Mouse (Mus musculus) heart, postnatal 10 days (tissue): ENCODE results near the gene Gm36079. TPM values are rescaled to one million over a fixed set of nuclear protein-coding genes. Genes with fewer than 3 reads are reported as not detected.
"Not testable (repeated sequence)": the region's sequence is repeated elsewhere in the genome, so short reads cannot be mapped to it uniquely, and the experiment has no call there.

Source experiments
- DNase-seq, 2 experiments: peaks; one replicate each; pipeline ENCODE4 v3.0.0; 2021
- intact Hi-C: fragments of 180-260 bp; cut with DNase I; formaldehyde crosslinking; loops from one replicate; pipeline ENCODE4 v1.15.1; 2025
- total RNA-seq, 2 experiments: library from RNA; stranded (reverse); gene quantifications; 2 replicates each; pipeline ENCODE4 v1.2.3; 2021

Gene Gm36079
- total RNA-seq, 2 experiments from 2014 or later: not detected

DNA sequence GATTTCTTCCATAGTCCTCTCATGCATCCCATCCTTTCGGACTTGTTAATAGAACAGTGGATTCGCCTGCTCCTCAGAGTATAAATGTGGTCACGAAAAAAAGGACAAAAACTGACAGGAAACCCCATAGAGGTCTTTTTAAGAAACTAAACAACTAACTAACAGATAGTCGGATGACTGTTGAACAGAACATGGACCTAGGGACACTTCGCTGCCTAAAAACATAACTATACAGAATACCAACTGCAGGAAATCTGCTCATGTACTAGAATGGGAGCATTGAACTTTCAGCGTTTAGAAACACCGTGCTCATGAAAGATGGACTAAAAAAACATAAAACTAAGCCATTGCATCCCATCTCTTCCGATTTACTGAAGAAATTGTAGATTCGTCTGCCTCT is 2.2 kb downstream of the Gm36079 start:
- DNase-seq, intact Hi-C loops: not testable (repeated sequence)

DNA sequence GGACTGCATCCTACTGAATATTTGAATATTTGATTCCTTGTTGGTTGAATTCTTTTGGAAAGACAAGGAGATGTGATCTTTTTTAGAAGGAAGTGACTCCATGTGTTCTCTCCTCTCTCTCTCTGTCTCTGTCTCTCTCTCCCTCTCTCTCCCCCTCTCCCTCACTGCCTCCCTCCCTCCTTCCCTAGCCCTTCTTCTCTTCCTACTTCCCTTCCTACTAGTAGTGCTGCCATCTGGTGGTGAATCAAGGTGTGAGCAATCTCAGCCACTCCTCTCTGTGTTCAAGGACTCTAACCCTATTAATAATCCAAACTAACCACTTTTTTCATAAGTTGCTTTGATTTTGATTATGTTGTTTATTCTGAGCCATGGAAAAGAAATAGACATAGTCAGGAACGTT is 5.3 kb downstream of the Gm36079 start:
- intact Hi-C loops: not testable (repeated sequence)
- DNase-seq: peak in 1 of 2 experiments; percentile 23

DNA sequence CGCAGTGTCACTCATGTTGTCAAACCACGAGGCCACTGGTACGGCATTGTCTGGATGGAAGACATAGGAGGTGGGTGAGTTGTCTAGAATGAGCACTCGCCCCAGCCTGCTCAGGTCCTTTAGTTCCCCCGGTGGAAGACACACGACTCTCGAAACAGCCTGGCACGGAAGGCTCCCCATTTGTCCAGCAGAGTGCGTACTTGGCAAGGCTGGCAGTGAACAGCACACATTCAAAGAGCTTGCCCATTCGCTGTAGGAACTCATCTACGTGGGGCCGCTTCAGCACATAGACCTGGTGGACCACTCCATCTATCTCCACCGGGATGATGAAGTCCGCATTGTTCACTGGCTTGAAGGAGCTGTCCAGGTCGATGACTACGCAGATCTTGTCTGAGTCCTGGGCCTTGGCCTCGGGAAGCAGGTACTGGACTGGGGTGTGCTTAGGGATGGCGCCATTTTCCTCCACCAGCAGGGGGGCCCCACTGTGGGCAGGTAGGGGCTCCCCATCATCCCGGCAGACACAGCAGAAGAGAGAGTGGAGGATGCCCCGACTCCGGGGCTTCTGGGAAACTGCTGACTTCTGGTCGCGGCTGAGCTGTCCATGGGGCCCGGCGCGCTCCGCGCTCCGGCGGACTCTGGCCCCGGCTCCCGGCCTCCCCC is 11.3 kb downstream of the Gm36079 start:
- DNase-seq, intact Hi-C loops: not testable (repeated sequence)

DNA sequence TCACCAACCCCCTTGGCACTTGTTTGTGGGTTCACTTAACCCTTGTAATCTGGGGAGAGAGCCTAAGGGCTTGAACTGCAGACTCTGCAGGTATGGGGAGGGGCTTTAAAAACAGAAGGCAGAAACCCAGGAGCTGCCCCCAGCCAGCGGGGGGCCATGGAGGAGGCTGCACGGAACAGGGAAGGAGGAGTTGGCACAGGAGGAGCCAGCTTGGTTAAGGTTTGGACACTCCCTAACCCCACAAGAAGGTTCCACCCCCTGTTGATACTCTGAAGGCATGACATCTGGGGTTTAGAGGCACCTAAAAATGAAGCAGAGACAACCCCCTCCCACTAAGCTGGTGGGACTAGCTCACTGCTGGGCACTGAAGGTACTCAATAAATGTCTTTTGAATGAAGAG is 12.8 kb downstream of the Gm36079 start:
- intact Hi-C loops, DNase-seq: not testable (repeated sequence)

DNA sequence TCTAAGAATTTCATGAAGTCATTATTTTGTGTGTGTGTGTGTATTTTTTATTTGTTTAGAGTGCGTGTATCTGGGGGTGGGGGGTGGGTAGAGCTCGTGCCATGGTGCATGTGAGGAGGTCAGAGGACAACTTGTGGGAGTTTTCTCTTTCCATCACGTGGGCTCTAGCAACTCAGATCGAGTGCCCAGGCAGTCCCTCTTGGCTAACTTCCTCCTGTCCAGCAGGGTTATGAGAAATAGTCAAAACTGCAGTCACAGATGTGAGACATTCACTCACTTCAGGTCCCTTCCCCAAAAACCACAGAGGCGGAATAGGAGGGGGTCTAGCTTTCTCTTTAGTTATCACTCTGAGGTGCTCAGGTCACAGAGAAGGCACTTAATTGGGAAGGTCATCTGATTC is 13.3 kb downstream of the Gm36079 start:
- intact Hi-C loops, DNase-seq: not testable (repeated sequence)

DNA sequence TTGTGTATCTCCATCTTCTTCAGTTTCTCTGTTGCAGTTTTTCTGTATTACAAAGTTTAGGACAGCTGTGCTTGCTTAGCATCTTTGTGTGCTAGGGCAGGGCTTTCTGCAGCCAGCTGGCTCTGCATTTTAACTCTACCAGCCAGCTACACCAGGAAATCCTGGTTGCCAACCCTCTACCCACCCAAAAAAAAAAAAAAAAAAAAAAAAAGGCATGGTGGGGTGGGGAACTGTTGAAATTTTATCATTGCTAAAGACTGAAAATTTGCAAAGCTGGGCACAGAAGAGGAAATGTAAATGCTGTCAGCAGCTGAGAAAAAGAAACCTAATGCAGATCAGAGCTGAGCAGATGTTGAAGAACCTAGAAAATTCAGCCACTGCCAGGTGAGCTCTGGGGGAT is 16.7 kb downstream of the Gm36079 start:
- intact Hi-C loops, DNase-seq: not testable (repeated sequence)

DNA sequence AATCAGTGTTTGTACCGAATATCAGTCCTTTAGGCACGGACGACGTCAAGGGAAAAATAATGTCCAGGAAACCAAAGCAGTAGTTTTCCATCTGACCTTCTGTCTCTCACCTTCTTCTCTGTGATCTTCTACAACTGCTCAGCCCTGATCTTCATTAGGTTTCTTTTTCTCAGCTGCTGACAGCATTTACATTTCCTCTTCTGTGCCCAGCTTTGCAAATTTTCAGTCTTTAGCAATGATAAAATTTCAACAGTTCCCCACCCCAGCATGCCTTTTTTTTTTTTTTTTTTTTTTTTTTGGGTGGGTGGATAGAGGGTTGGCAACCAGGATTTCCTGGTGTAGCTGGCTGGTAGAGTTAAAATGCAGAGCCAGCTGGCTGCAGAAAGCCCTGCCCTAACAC is 27.6 kb downstream of the Gm36079 start:
- DNase-seq, intact Hi-C loops: not testable (repeated sequence)

DNA sequence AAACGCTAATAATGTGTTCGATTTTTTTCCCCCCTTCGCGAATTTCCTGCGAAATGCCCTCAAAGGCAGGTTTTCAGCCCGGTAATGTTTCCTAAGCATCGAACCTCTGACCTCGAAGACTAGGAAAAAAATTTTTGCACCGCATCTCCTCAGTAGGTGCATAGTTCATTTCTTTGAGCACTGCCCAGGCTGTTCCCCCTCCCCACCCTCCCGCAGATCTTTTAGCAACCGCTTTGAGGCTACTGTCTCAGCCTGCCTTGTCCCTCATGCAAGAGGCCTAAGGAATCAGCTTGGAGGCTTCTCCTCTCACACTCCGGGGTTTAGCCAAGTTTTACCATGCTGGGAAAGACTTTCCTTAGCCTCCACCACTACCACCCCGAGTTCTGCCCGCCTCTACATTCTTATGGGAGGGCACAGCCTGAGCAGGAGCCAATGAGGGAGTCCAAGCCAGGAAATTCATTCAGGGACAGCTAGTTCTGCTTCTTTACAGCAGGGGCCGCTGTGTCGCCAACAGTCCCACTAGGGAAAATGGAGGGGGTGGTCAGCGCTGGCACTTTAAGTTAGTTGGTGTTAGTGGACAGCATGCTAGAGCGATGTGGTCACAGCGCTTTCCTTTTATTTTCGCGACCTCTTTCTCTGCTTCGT is 28.2 kb downstream of the Gm36079 start:
- DNase-seq, intact Hi-C loops: not testable (repeated sequence)

DNA sequence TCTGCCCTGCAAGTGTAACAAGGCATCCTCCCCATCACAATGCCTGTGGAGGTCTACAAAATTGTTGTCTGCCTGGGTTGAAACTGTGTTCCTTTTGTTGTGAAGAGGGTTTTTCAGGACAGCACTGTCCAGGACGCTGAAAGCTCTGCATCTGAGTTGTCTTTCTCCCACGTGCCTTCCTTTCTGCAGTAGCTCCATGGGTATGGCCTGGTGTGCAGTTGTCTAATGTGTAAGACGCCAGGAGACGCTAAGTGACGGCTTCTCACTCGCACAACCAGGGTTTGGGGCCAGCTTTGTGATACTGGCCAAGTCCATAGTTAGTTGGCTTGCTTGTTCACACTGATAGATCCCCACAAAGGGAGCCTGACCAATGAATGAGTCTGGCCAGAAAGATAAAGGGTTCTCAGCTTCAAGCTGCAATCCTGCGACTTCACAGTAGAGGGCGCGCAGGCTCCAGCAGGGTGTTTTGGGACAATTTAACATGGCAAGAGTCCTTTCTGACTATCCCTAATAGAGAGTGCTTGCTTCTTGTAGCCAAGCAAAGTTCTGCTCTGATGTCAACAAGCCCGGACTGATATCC is 34.8 kb downstream of the Gm36079 start:
- intact Hi-C loops, DNase-seq: not testable (repeated sequence)

DNA sequence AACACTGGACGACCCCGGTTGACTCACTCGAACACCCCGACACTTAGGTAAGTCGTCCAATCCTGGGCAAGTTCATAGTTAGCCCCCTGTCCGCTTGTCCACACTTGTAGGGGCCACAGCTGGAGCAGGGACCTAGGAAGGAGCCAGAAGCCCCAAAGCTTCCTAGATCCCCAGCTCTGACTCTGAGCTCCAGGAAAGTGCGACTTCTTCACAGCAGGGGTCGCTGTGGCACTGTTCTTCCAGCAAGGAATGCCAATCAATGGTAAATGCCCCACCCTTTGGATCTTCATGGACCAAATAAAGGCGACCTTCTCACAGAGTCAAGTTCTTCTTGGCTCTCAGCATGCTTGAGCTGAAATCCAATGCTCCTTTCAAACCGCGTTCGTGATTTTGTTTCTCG is 35.5 kb downstream of the Gm36079 start:
- intact Hi-C loops: not testable (repeated sequence)

More for the DNA sequence above, 35.5 kb downstream of the Gm36079 start:
- DNase-seq: not testable (repeated sequence)

Other genes starting within 250 kb of the Gm36079 start
- 10 to 100 TPM; 26.1 to 26.5 TPM for gene Zfp131, start 236.1 kb downstream of the Gm36079 start, total RNA-seq
- gene AF067063, start 196.8 kb downstream of the Gm36079 start, total RNA-seq: not detected
- not detected for gene D13Ertd608e, start 191.0 kb downstream of the Gm36079 start, total RNA-seq
- gene Tcstv1, start 132.2 kb downstream of the Gm36079 start, total RNA-seq: not detected
- gene Gm21761, start 97.7 kb downstream of the Gm36079 start, total RNA-seq: not detected
- not detected for gene B020031M17Rik, start 76.2 kb downstream of the Gm36079 start, total RNA-seq
- not detected for gene Gm21188, start 25.2 kb upstream of the Gm36079 start, total RNA-seq
- gene Gm20767, start 113.2 kb upstream of the Gm36079 start, total RNA-seq: not detected
- gene Gm21818, start 145.4 kb upstream of the Gm36079 start, total RNA-seq: not detected
- not detected for gene Gm21762, start 188.9 kb upstream of the Gm36079 start, total RNA-seq
- gene Gm21731, start 212.1 kb upstream of the Gm36079 start, total RNA-seq: not detected
- not detected for gene AF067061, start 236.1 kb upstream of the Gm36079 start, total RNA-seq